Mouse (Mus musculus): ENCODE results near the gene Prmt2. TPM values are rescaled to one million over a fixed set of nuclear protein-coding genes. Genes with fewer than 3 reads are reported as not detected.

The Prmt2 gene
- polyA plus RNA-seq, 1 experiment from 2014 or later = 113 TPM

- Histone ChIP-seq H3K27me3 (ENCODE audit: control insufficient read depth, insufficient read depth, low read length) (no peaks in the 10 kb centered on the region), H3K27ac (ENCODE audit: low read depth, low read length) (no peak overlapping the region), H3K4me2 (replicated peaks; ENCODE audit: low read depth, low read length) (no peak overlapping the region), H3K4me1 (replicated peaks; ENCODE audit: control insufficient read depth, insufficient read depth, low read length) (no peaks in the 10 kb centered on the region), H3K9ac (ENCODE audit: low read depth, low read length) (no peak overlapping the region), H3K36me3 (ENCODE audit: control insufficient read depth, insufficient read depth, low read length) (peaks cover 7% of the 10 kb centered on the region; the same call in 1 of the 2 replicates), H3K9me3 (ENCODE audit: control insufficient read depth, low read length) (no peaks in the 10 kb centered on the region), H3K4me3 (ENCODE audit: low read depth, low read length) (no peak overlapping the region)
- DNase-seq (ENCODE audit: low spot score) (no peak), ATAC-seq (ENCODE audit: low FRiP score) (no peak)
- 90% methylated on average over 8 of the region's 8 CpGs for WGBS
Measured at GRCm38 (mm10) chr10:76209241-76209640, 28.4 kb downstream of the Prmt2 start.

- no peaks in the 10 kb centered on the region for H3K4me1 ChIP-seq (replicated peaks; ENCODE audit: control insufficient read depth, insufficient read depth, low read length)
- no peak overlapping the region for H3K27ac ChIP-seq (ENCODE audit: low read depth, low read length)
- no peak overlapping the region for H3K4me3 ChIP-seq (ENCODE audit: low read depth, low read length)
- no peak overlapping the region for H3K9ac ChIP-seq (ENCODE audit: low read depth, low read length)
- ATAC-seq (ENCODE audit: low FRiP score) (no peak), DNase-seq (ENCODE audit: low spot score) (no peak)
- H3K27me3 ChIP-seq (ENCODE audit: control insufficient read depth, insufficient read depth, low read length) = no peaks in the 10 kb centered on the region
- H3K36me3 ChIP-seq (ENCODE audit: control insufficient read depth, insufficient read depth, low read length) = peaks cover 4% of the 10 kb centered on the region; the same call in 1 of the 2 replicates
- no peak overlapping the region for H3K4me2 ChIP-seq (replicated peaks; ENCODE audit: low read depth, low read length)
- no peaks in the 10 kb centered on the region for H3K9me3 ChIP-seq (ENCODE audit: control insufficient read depth, low read length)
- WGBS = 94% methylated on average over 13 of the region's 13 CpGs
Measured at GRCm38 (mm10) chr10:76207262-76207796, 30.3 kb downstream of the Prmt2 start.

- Histone ChIP-seq H3K27ac (ENCODE audit: low read depth, low read length) (no peak overlapping the region), H3K9me3 (ENCODE audit: control insufficient read depth, low read length) (no peaks in the 10 kb centered on the region), H3K4me3 (ENCODE audit: low read depth, low read length) (peak overlapping the region; percentile 25), H3K27me3 (ENCODE audit: control insufficient read depth, insufficient read depth, low read length) (no peaks in the 10 kb centered on the region), H3K4me2 (replicated peaks; ENCODE audit: low read depth, low read length) (peak overlapping the region; percentile 40), H3K9ac (ENCODE audit: low read depth, low read length) (0 out of 2 replicates have a peak overlapping the region, but pooled peaks have one; percentile 16), H3K36me3 (ENCODE audit: control insufficient read depth, insufficient read depth, low read length) (peaks cover 4% of the 10 kb centered on the region; the same call in 1 of the 2 replicates), H3K4me1 (replicated peaks; ENCODE audit: control insufficient read depth, insufficient read depth, low read length) (no peaks in the 10 kb centered on the region)
- WGBS = 16% methylated on average over 16 of the region's 18 CpGs
- no peak for ATAC-seq (ENCODE audit: low FRiP score)
- peak; percentile 43 for DNase-seq (ENCODE audit: low spot score)
Measured at GRCm38 (mm10) chr10:76203798-76204283, 33.8 kb downstream of the Prmt2 start.

- H3K36me3 ChIP-seq (ENCODE audit: control insufficient read depth, insufficient read depth, low read length) = no peaks in the 10 kb centered on the region
- no peak overlapping the region for H3K4me2 ChIP-seq (replicated peaks; ENCODE audit: low read depth, low read length)
- ATAC-seq (ENCODE audit: low FRiP score) (no peak), DNase-seq (ENCODE audit: low spot score) (peak; percentile 86)
- H3K9ac ChIP-seq (ENCODE audit: low read depth, low read length) = no peak overlapping the region
- H3K4me3 ChIP-seq (ENCODE audit: low read depth, low read length) = no peak overlapping the region
- H3K27me3 ChIP-seq (ENCODE audit: control insufficient read depth, insufficient read depth, low read length) = no peaks in the 10 kb centered on the region
- H3K27ac ChIP-seq (ENCODE audit: low read depth, low read length) = no peak overlapping the region
- H3K4me1 ChIP-seq (replicated peaks; ENCODE audit: control insufficient read depth, insufficient read depth, low read length) = no peaks in the 10 kb centered on the region
- WGBS = 19% methylated on average over 7 of the region's 7 CpGs
- no peaks in the 10 kb centered on the region for H3K9me3 ChIP-seq (ENCODE audit: control insufficient read depth, low read length)
Measured at GRCm38 (mm10) chr10:76201978-76202377, 35.7 kb downstream of the Prmt2 start.

GRCm38 (mm10) chr10:76201416-76201815 lies 36.2 kb downstream of the Prmt2 start:
- H3K4me2 ChIP-seq (replicated peaks; ENCODE audit: low read depth, low read length) = no peak overlapping the region
- ATAC-seq (ENCODE audit: low FRiP score) = no peak
- no peaks in the 10 kb centered on the region for H3K4me1 ChIP-seq (replicated peaks; ENCODE audit: control insufficient read depth, insufficient read depth, low read length)
- no peak overlapping the region for H3K4me3 ChIP-seq (ENCODE audit: low read depth, low read length)
- H3K27me3 ChIP-seq (ENCODE audit: control insufficient read depth, insufficient read depth, low read length) = no peaks in the 10 kb centered on the region
- H3K36me3 ChIP-seq (ENCODE audit: control insufficient read depth, insufficient read depth, low read length) = no peaks in the 10 kb centered on the region
- H3K9me3 ChIP-seq (ENCODE audit: control insufficient read depth, low read length) = no peaks in the 10 kb centered on the region
- WGBS = 89% methylated on average over 3 of the region's 3 CpGs
- no peak overlapping the region for H3K27ac ChIP-seq (ENCODE audit: low read depth, low read length)
- no peak overlapping the region for H3K9ac ChIP-seq (ENCODE audit: low read depth, low read length)
- DNase-seq (ENCODE audit: low spot score) = no peak

- Histone ChIP-seq H3K36me3 (ENCODE audit: control insufficient read depth, insufficient read depth, low read length) (no peaks in the 10 kb centered on the region), H3K4me1 (replicated peaks; ENCODE audit: control insufficient read depth, insufficient read depth, low read length) (no peaks in the 10 kb centered on the region), H3K9ac (ENCODE audit: low read depth, low read length) (no peak overlapping the region), H3K27me3 (ENCODE audit: control insufficient read depth, insufficient read depth, low read length) (no peaks in the 10 kb centered on the region), H3K27ac (ENCODE audit: low read depth, low read length) (no peak overlapping the region), H3K4me2 (replicated peaks; ENCODE audit: low read depth, low read length) (no peak overlapping the region), H3K9me3 (ENCODE audit: control insufficient read depth, low read length) (no peaks in the 10 kb centered on the region), H3K4me3 (ENCODE audit: low read depth, low read length) (no peak overlapping the region)
- WGBS = 97% methylated on average over 1 of the region's 1 CpGs
- ATAC-seq (ENCODE audit: low FRiP score) (no peak), DNase-seq (ENCODE audit: low spot score) (no peak)
Measured at GRCm38 (mm10) chr10:76188010-76188409, 49.7 kb downstream of the Prmt2 start.

GRCm38 (mm10) chr10:76185216-76185615 lies 52.4 kb downstream of the Prmt2 start:
- H3K27ac ChIP-seq (ENCODE audit: low read depth, low read length) = no peak overlapping the region
- no peaks in the 10 kb centered on the region for H3K36me3 ChIP-seq (ENCODE audit: control insufficient read depth, insufficient read depth, low read length)
- H3K9ac ChIP-seq (ENCODE audit: low read depth, low read length) = no peak overlapping the region
- WGBS = 75% methylated on average over 4 of the region's 4 CpGs
- H3K9me3 ChIP-seq (ENCODE audit: control insufficient read depth, low read length) = no peaks in the 10 kb centered on the region
- DNase-seq (ENCODE audit: low spot score) = no peak
- H3K4me3 ChIP-seq (ENCODE audit: low read depth, low read length) = no peak overlapping the region
- H3K4me1 ChIP-seq (replicated peaks; ENCODE audit: control insufficient read depth, insufficient read depth, low read length) = no peaks in the 10 kb centered on the region
- no peaks in the 10 kb centered on the region for H3K27me3 ChIP-seq (ENCODE audit: control insufficient read depth, insufficient read depth, low read length)
- no peak for ATAC-seq (ENCODE audit: low FRiP score)
- no peak overlapping the region for H3K4me2 ChIP-seq (replicated peaks; ENCODE audit: low read depth, low read length)

- H3K4me2 ChIP-seq (replicated peaks; ENCODE audit: low read depth, low read length) = no peak overlapping the region
- no peaks in the 10 kb centered on the region for H3K27me3 ChIP-seq (ENCODE audit: control insufficient read depth, insufficient read depth, low read length)
- ATAC-seq (ENCODE audit: low FRiP score) (no peak), DNase-seq (ENCODE audit: low spot score) (no peak)
- no peaks in the 10 kb centered on the region for H3K4me1 ChIP-seq (replicated peaks; ENCODE audit: control insufficient read depth, insufficient read depth, low read length)
- no peak overlapping the region for H3K4me3 ChIP-seq (ENCODE audit: low read depth, low read length)
- H3K27ac ChIP-seq (ENCODE audit: low read depth, low read length) = no peak overlapping the region
- no peak overlapping the region for H3K9ac ChIP-seq (ENCODE audit: low read depth, low read length)
- H3K36me3 ChIP-seq (ENCODE audit: control insufficient read depth, insufficient read depth, low read length) = no peaks in the 10 kb centered on the region
- WGBS = 69% methylated on average over 2 of the region's 2 CpGs
- no peaks in the 10 kb centered on the region for H3K9me3 ChIP-seq (ENCODE audit: control insufficient read depth, low read length)
Measured at GRCm38 (mm10) chr10:76174899-76175298, 62.8 kb downstream of the Prmt2 start.

- H3K27ac ChIP-seq (ENCODE audit: low read depth, low read length) = no peak overlapping the region
- H3K4me2 ChIP-seq (replicated peaks; ENCODE audit: low read depth, low read length) = no peak overlapping the region
- no peak for ATAC-seq (ENCODE audit: low FRiP score)
- H3K9ac ChIP-seq (ENCODE audit: low read depth, low read length) = no peak overlapping the region
- no peak for DNase-seq (ENCODE audit: low spot score)
- H3K9me3 ChIP-seq (ENCODE audit: control insufficient read depth, low read length) = no peaks in the 10 kb centered on the region
- H3K4me1 ChIP-seq (replicated peaks; ENCODE audit: control insufficient read depth, insufficient read depth, low read length) = no peaks in the 10 kb centered on the region
- no peaks in the 10 kb centered on the region for H3K27me3 ChIP-seq (ENCODE audit: control insufficient read depth, insufficient read depth, low read length)
- no peaks in the 10 kb centered on the region for H3K36me3 ChIP-seq (ENCODE audit: control insufficient read depth, insufficient read depth, low read length)
- WGBS = 62% methylated on average over 1 of the region's 1 CpGs
- H3K4me3 ChIP-seq (ENCODE audit: low read depth, low read length) = no peak overlapping the region
Measured at GRCm38 (mm10) chr10:76158009-76158408, 79.7 kb downstream of the Prmt2 start.

Data from hindbrain, embryonic 11.5 days (tissue).